Mouse (Mus musculus) embryonic facial prominence, embryonic 14.5 days (tissue): ENCODE data around the gene Olfr263. TPM values are rescaled to one million over a fixed set of nuclear protein-coding genes. Genes with fewer than 3 reads are reported as not detected.
A peak's percentile ranks its signal among the peaks of the same experiment; 100 is the strongest.

Experiments
- ATAC-seq: fragments of 200-750 bp; cut with Nextera tagmentation; 2 replicates; pipeline ENCODE4 v1.8.0; 2017; ENCODE audit warnings: low read depth, moderate number of reproducible peaks, moderate TSS enrichment
- DNase-seq: peaks from one replicate; pipeline ENCODE4 v3.0.0-alpha.2; 2015; ENCODE audit warnings: low spot score
- H3K27ac ChIP-seq: fragments of 300-500 bp; sonication (generic); replicated peaks from 2 replicates; pipeline ENCODE4 v1.5.1; 2014; ENCODE audit warnings: low read depth, mild to moderate bottlenecking, low read length, moderate library complexity
- H3K27me3 ChIP-seq: fragments of 300-500 bp; sonication (generic); replicated peaks from 2 replicates; pipeline ENCODE4 v1.6.1; 2014; ENCODE audit warnings: low read length; ENCODE audit not compliant: control insufficient read depth, insufficient read depth
- H3K36me3 ChIP-seq: fragments of 300-500 bp; sonication (generic); 2 replicates; pipeline ENCODE4 v1.6.1; 2014; ENCODE audit warnings: low read length, mixed read lengths; ENCODE audit not compliant: control insufficient read depth, insufficient read depth
- H3K4me1 ChIP-seq: fragments of 300-500 bp; sonication (generic); 2 replicates; pipeline ENCODE4 v1.6.1; 2014; ENCODE audit warnings: antibody characterized with exemption, low read length; ENCODE audit not compliant: control insufficient read depth, insufficient read depth
- H3K4me2 ChIP-seq: fragments of 300-500 bp; sonication (generic); 2 replicates; pipeline ENCODE4 v1.6.1; 2014; ENCODE audit warnings: low read depth, mild to moderate bottlenecking, low read length, moderate library complexity, mixed read lengths
- H3K4me3 ChIP-seq: fragments of 300-500 bp; sonication (generic); 2 replicates; pipeline ENCODE4 v1.5.1; 2014; ENCODE audit warnings: low read depth, mild to moderate bottlenecking, low read length
- H3K9ac ChIP-seq: fragments of 300-500 bp; sonication (generic); 2 replicates; pipeline ENCODE4 v1.6.1; 2014; ENCODE audit warnings: low read depth, mild to moderate bottlenecking, low read length, moderate library complexity, mixed read lengths
- H3K9me3 ChIP-seq: fragments of 300-500 bp; sonication (generic); 2 replicates; pipeline ENCODE4 v1.6.1; 2016; ENCODE audit warnings: low read length; ENCODE audit not compliant: control insufficient read depth
- WGBS: fragments of 180-500 bp; shearing (Covaris S2); extraction: QIAGEN DNeasy Blood & Tissue Kit; methylation state at CpG from one replicate; pipeline ENCODE4 v1.1.7; 2014; 5-methylcytosine and 5-hydroxymethylcytosine counted together
- polyA plus RNA-seq: library from polyadenylated mRNA; unstranded; fragments of >200 nt; fragmentation: Nextera tagmentation; extraction: Ambion mirVana; gene quantifications from 2 replicates; pipeline ENCODE4 v1.2.1, GENCODE M21; 2014

Olfr263 gene
- polyA plus RNA-seq, 1 experiment from 2014 or later = 0.18 TPM

GRCm38 (mm10) chr13:21158071-21158470, 28.6 kb downstream of the Olfr263 start:
- Histone ChIP-seq H3K36me3 (no peaks in the 10 kb centered on the region), H3K4me2 (peak overlapping the region; percentile 90), H3K4me1 (peaks cover 8% of the 10 kb centered on the region; the same call in 1 of the 2 replicates), H3K4me3 (peak overlapping the region; percentile 73; the same call in 1 of the 2 replicates), H3K9ac (0 out of 2 replicates have a peak overlapping the region, but pooled peaks have one; percentile 8), H3K27me3 (no peaks in the 10 kb centered on the region), H3K27ac (no peak overlapping the region), H3K9me3 (no peaks in the 10 kb centered on the region)
- no peak for DNase-seq
- WGBS = 6% methylated on average over 9 of the region's 9 CpGs
- ATAC-seq = no peak

GRCm38 (mm10) chr13:21158785-21159474, 29.5 kb downstream of the Olfr263 start:
- Histone ChIP-seq H3K36me3 (no peaks in the 10 kb centered on the region), H3K4me3 (peak overlapping the region; percentile 73), H3K4me1 (peaks cover 8% of the 10 kb centered on the region; the same call in 1 of the 2 replicates), H3K9me3 (no peaks in the 10 kb centered on the region), H3K27me3 (no peaks in the 10 kb centered on the region), H3K4me2 (peak overlapping the region; percentile 90), H3K9ac (peak overlapping the region; percentile 64), H3K27ac (no peak overlapping the region)
- WGBS = under 1% methylated on average over 19 of the region's 19 CpGs
- peak; percentile 91 for DNase-seq
- peak; percentile 30 for ATAC-seq

- Histone ChIP-seq H3K9ac (peak overlapping the region; percentile 64), H3K27me3 (no peaks in the 10 kb centered on the region), H3K4me2 (peak overlapping the region; percentile 90), H3K4me1 (peaks cover 8% of the 10 kb centered on the region; the same call in 1 of the 2 replicates), H3K4me3 (peak overlapping the region; percentile 73), H3K36me3 (no peaks in the 10 kb centered on the region), H3K27ac (no peak overlapping the region), H3K9me3 (no peaks in the 10 kb centered on the region)
- WGBS = 2% methylated on average over 15 of the region's 15 CpGs
- ATAC-seq (no peak), DNase-seq (peak; percentile 31)
Measured at GRCm38 (mm10) chr13:21159475-21159819, 30.0 kb downstream of the Olfr263 start.

- no peaks in the 10 kb centered on the region for H3K27me3 ChIP-seq
- H3K4me3 ChIP-seq = peak overlapping the region; percentile 73
- DNase-seq (peak; percentile 37), ATAC-seq (peak; percentile 15; the same call in 1 of the 2 replicates)
- under 1% methylated on average over 16 of the region's 16 CpGs for WGBS
- no peak overlapping the region for H3K27ac ChIP-seq
- peak overlapping the region; percentile 90 for H3K4me2 ChIP-seq
- H3K36me3 ChIP-seq = no peaks in the 10 kb centered on the region
- no peaks in the 10 kb centered on the region for H3K9me3 ChIP-seq
- peak overlapping the region; percentile 64 for H3K9ac ChIP-seq
- peaks cover 8% of the 10 kb centered on the region; the same call in 1 of the 2 replicates for H3K4me1 ChIP-seq
Measured at GRCm38 (mm10) chr13:21160041-21160511, 30.6 kb downstream of the Olfr263 start.

- under 1% methylated on average over 32 of the region's 32 CpGs for WGBS
Measured at GRCm38 (mm10) chr13:21160657-21161590, 31.5 kb downstream of the Olfr263 start.

GRCm38 (mm10) chr13:21161591-21161990, 32.2 kb downstream of the Olfr263 start:
- Histone ChIP-seq H3K4me3 (peak overlapping the region; percentile 73), H3K27me3 (no peaks in the 10 kb centered on the region), H3K9me3 (no peaks in the 10 kb centered on the region), H3K4me1 (peaks cover 8% of the 10 kb centered on the region; the same call in 1 of the 2 replicates), H3K27ac (0 out of 2 replicates have a peak overlapping the region, but pooled peaks have one; percentile 10), H3K4me2 (peak overlapping the region; percentile 90), H3K9ac (no peak overlapping the region), H3K36me3 (no peaks in the 10 kb centered on the region)
- 43% methylated on average over 2 of the region's 2 CpGs for WGBS
- DNase-seq (no peak), ATAC-seq (peak; percentile 36; the same call in 1 of the 2 replicates)

More at GRCm38 (mm10) chr13:21160657-21161590, 31.5 kb downstream of the Olfr263 start:
- peak overlapping the region; percentile 90 for H3K4me2 ChIP-seq
- peaks cover 8% of the 10 kb centered on the region; the same call in 1 of the 2 replicates for H3K4me1 ChIP-seq
- no peaks in the 10 kb centered on the region for H3K36me3 ChIP-seq
- H3K27ac ChIP-seq = peak overlapping the region; percentile 48; the same call in 1 of the 2 replicates
- DNase-seq (peak; percentile 88), ATAC-seq (peak; percentile 88)
- no peaks in the 10 kb centered on the region for H3K27me3 ChIP-seq
- H3K9me3 ChIP-seq = no peaks in the 10 kb centered on the region
- H3K9ac ChIP-seq = peak overlapping the region; percentile 64
- peak overlapping the region; percentile 73 for H3K4me3 ChIP-seq

GRCm38 (mm10) chr13:21162591-21162990, 33.2 kb downstream of the Olfr263 start:
- H3K27me3 ChIP-seq = no peaks in the 10 kb centered on the region
- H3K4me2 ChIP-seq = no peak overlapping the region
- WGBS = 63% methylated on average over 5 of the region's 5 CpGs
- H3K9ac ChIP-seq = no peak overlapping the region
- H3K4me3 ChIP-seq = no peak overlapping the region
- no peaks in the 10 kb centered on the region for H3K36me3 ChIP-seq
- no peaks in the 10 kb centered on the region for H3K9me3 ChIP-seq
- ATAC-seq = no peak
- DNase-seq = no peak
- peaks cover 8% of the 10 kb centered on the region; the same call in 1 of the 2 replicates for H3K4me1 ChIP-seq
- H3K27ac ChIP-seq = no peak overlapping the region
